Mouse (Mus musculus) hematopoietic stem cell, adult 5-6 weeks (primary cell): ENCODE measurements around the gene Bmp10. TPM values are rescaled to one million over a fixed set of nuclear protein-coding genes. Genes with fewer than 3 reads are reported as not detected.
A peak's percentile ranks its signal among the peaks of the same experiment; 100 is the strongest.
"Not testable (repeated sequence)": the region's sequence is repeated elsewhere in the genome, so short reads cannot be mapped to it uniquely, and the experiment has no call there.

Experiments
- ATAC-seq, 2 experiments: fragments of 125-278 bp in 1 of 2; replicated peaks in 1 of 2; 2 replicates each; pipeline ENCODE4 v1.8.0; 2016 to 2017; ENCODE audit warnings: inconsistent platforms in 2 of 2, mild to moderate bottlenecking in 2 of 2, moderate number of reproducible peaks in 2 of 2, low read depth in 1 of 2, moderate TSS enrichment in 1 of 2; ENCODE audit not compliant: low FRiP score in 2 of 2, poor library complexity in 2 of 2, severe bottlenecking in 2 of 2, insufficient read depth in 1 of 2, low TSS enrichment in 1 of 2
- total RNA-seq: library from RNA; stranded (forward); fragments of 172-1452, 232-1000 nt; gene quantifications from 2 replicates; pipeline ENCODE4 v1.2.3, GENCODE M21; 2017

Bmp10 gene
- total RNA-seq, 1 experiment from 2014 or later, result not detected

- no peak for ATAC-seq
Observed at GRCm38 (mm10) chr6:87435791-87436190, 7.0 kb downstream of the Bmp10 start.

GRCm38 (mm10) chr6:87436745-87437144 lies 8.0 kb downstream of the Bmp10 start:
- peak; percentile 14 to 56; a peak in 2 of 4 replicates for ATAC-seq

- ATAC-seq, result no peak
Observed at GRCm38 (mm10) chr6:87443253-87443652, 14.5 kb downstream of the Bmp10 start.

- no peak for ATAC-seq
Observed at GRCm38 (mm10) chr6:87445222-87445621, 16.4 kb downstream of the Bmp10 start.

- peak; percentile 39 to 57; a peak in 2 of 4 replicates for ATAC-seq
Observed at GRCm38 (mm10) chr6:87447217-87447616, 18.4 kb downstream of the Bmp10 start.

GRCm38 (mm10) chr6:87449534-87449933 lies 20.7 kb downstream of the Bmp10 start:
- ATAC-seq, result no peak

- ATAC-seq, result peak; percentile 25 to 38; a peak in 1 of 4 replicates
Observed at GRCm38 (mm10) chr6:87451016-87451415, 22.2 kb downstream of the Bmp10 start.

GRCm38 (mm10) chr6:87451771-87452170 lies 23.0 kb downstream of the Bmp10 start:
- no peak for ATAC-seq

GRCm38 (mm10) chr6:87455507-87455906 lies 26.7 kb downstream of the Bmp10 start:
- ATAC-seq, result no peak

- peak; percentile 75 to 78 for ATAC-seq
Observed at GRCm38 (mm10) chr6:87466221-87466620, 37.4 kb downstream of the Bmp10 start.

GRCm38 (mm10) chr6:87467373-87467772 lies 38.6 kb downstream of the Bmp10 start:
- no peak for ATAC-seq

GRCm38 (mm10) chr6:87468372-87468771 lies 39.6 kb downstream of the Bmp10 start:
- no peak for ATAC-seq

- ATAC-seq, result not testable (repeated sequence)
Observed at GRCm38 (mm10) chr6:87470098-87470497, 41.3 kb downstream of the Bmp10 start.

GRCm38 (mm10) chr6:87475223-87475622 lies 46.4 kb downstream of the Bmp10 start:
- ATAC-seq, result no peak

- no peak for ATAC-seq
Observed at GRCm38 (mm10) chr6:87478847-87479246, 50.1 kb downstream of the Bmp10 start.

- no peak for ATAC-seq
Observed at GRCm38 (mm10) chr6:87479291-87479999, 50.7 kb downstream of the Bmp10 start.

- ATAC-seq, result no peak
Observed at GRCm38 (mm10) chr6:87483224-87483899, 54.6 kb downstream of the Bmp10 start.

GRCm38 (mm10) chr6:87483900-87484289 lies 55.1 kb downstream of the Bmp10 start:
- ATAC-seq, result no peak

- ATAC-seq, result no peak
Observed at GRCm38 (mm10) chr6:87484806-87485205, 56.0 kb downstream of the Bmp10 start.
